Mouse (Mus musculus) small intestine, adult 2 months (tissue): ENCODE data around the gene Olfr153. TPM values are rescaled to one million over a fixed set of nuclear protein-coding genes. Genes with fewer than 3 reads are reported as not detected.
"Not testable (repeated sequence)": the region's sequence is repeated elsewhere in the genome, so short reads cannot be mapped to it uniquely, and the experiment has no call there.

ENCODE experiments used
- H3K27ac ChIP-seq: fragments of 200-500 bp; 2 replicates; pipeline ENCODE4 v1.5.1; 2012; ENCODE audit warnings: low read depth, low read length, control low read depth, inconsistent platforms; ENCODE audit not compliant: insufficient read depth
- H3K27me3 ChIP-seq: fragments of 200-500 bp; 2 replicates; pipeline ENCODE4 v1.6.1; 2012; ENCODE audit warnings: mild to moderate bottlenecking, moderate library complexity, low read length, inconsistent platforms; ENCODE audit not compliant: control insufficient read depth, insufficient read depth
- H3K36me3 ChIP-seq: fragments of 200-500 bp; 2 replicates; pipeline ENCODE4 v1.6.1; 2012; ENCODE audit warnings: mild to moderate bottlenecking, low read length, control low read depth, inconsistent platforms; ENCODE audit not compliant: control insufficient read depth, insufficient read depth
- H3K4me1 ChIP-seq: fragments of 200-500 bp; 2 replicates; pipeline ENCODE4 v1.6.1; 2012; ENCODE audit warnings: low read length, inconsistent platforms, mixed read lengths; ENCODE audit not compliant: control insufficient read depth, insufficient read depth, insufficient read length
- H3K4me3 ChIP-seq: fragments of 200-500 bp; 2 replicates; pipeline ENCODE4 v1.5.1; 2012; ENCODE audit warnings: low read depth, mild to moderate bottlenecking, control low read depth, inconsistent platforms, low read length, moderate library complexity
- CTCF ChIP-seq: fragments of 200-500 bp; IDR thresholded peaks from 2 replicates; pipeline ENCODE4 v1.5.1; 2012; ENCODE audit warnings: low read depth, mild to moderate bottlenecking, control low read depth, inconsistent platforms, low read length, moderate library complexity, mixed read lengths; ENCODE audit not compliant: insufficient replicate concordance, insufficient read length; ENCODE audit errors: extremely low read depth
- POLR2A ChIP-seq: fragments of 200-500 bp; IDR thresholded peaks from 2 replicates; pipeline ENCODE4 v1.6.1; 2012; ENCODE audit warnings: low read depth, mild to moderate bottlenecking, control low read depth, inconsistent platforms, low read length, moderate library complexity
- WGBS: fragments of 180-500 bp; shearing (Covaris S2); methylation state at CpG from one replicate; pipeline ENCODE4 v1.1.7; 2018; 5-methylcytosine and 5-hydroxymethylcytosine counted together
- polyA plus RNA-seq: library from polyadenylated mRNA; depleted of rRNA; stranded (reverse); fragments of >200 nt; gene quantifications from 2 replicates; pipeline ENCODE4 v1.2.3, GENCODE M21; 2012; rRNA removed

Olfr153 gene
- polyA plus RNA-seq = not detected in 2 replicates

- Histone ChIP-seq H3K4me3 (no peak within 1 kb of the TSS), H3K27ac (no peak within 1 kb of the TSS)
Observed at GRCm38 (mm10) chr2:87531496-87531895, at the start of gene Olfr153. Gene Olfr153 (plus strand): TSS chr2:87531796.

GRCm38 (mm10) chr2:87482276-87482675, 49.3 kb upstream of the Olfr153 start:
- Histone ChIP-seq H3K27ac (no peak overlapping the region), H3K4me3 (no peak overlapping the region), H3K27me3 (no peaks in the 10 kb centered on the region), H3K4me1 (no peaks in the 10 kb centered on the region), H3K36me3 (no peaks in the 10 kb centered on the region)
- 67% methylated on average over 2 of the region's 2 CpGs for WGBS
- TF ChIP-seq CTCF (no peak), POLR2A (no peak)

More at GRCm38 (mm10) chr2:87531496-87531895, at the start of gene Olfr153:
- no peaks in the 10 kb centered on the region for H3K4me1 ChIP-seq
- no peaks in the 10 kb centered on the region for H3K27me3 ChIP-seq
- H3K36me3 ChIP-seq = no peaks in the 10 kb centered on the region
- TF ChIP-seq POLR2A = no peak
- no peak for TF ChIP-seq CTCF

- 87% methylated on average over 4 of the region's 5 CpGs for WGBS
- H3K36me3 ChIP-seq, H3K27me3 ChIP-seq, H3K4me3 ChIP-seq, H3K4me1 ChIP-seq, H3K27ac ChIP-seq: not testable (repeated sequence)
Observed at GRCm38 (mm10) chr2:87496993-87497392, 34.6 kb upstream of the Olfr153 start, which contains the start of gene Pramel7. Gene Pramel7 (minus strand): TSS chr2:87497093.

GRCm38 (mm10) chr2:87506265-87506664, 25.3 kb upstream of the Olfr153 start, which contains the start of gene Pramel6:
Gene Pramel6 (plus strand): TSS chr2:87506565.
- Histone ChIP-seq H3K4me1 (no peaks in the 10 kb centered on the region), H3K27me3 (no peaks in the 10 kb centered on the region), H3K36me3 (no peaks in the 10 kb centered on the region), H3K27ac (no peak within 1 kb of the TSS), H3K4me3 (no peak within 1 kb of the TSS)
- no peak for TF ChIP-seq POLR2A
- 80% methylated on average over 6 of the region's 6 CpGs for WGBS

GRCm38 (mm10) chr2:87515046-87515445, 16.6 kb upstream of the Olfr153 start:
- Histone ChIP-seq H3K36me3 (no peaks in the 10 kb centered on the region), H3K4me1 (no peaks in the 10 kb centered on the region), H3K27ac (no peak overlapping the region), H3K4me3 (no peak overlapping the region), H3K27me3 (no peaks in the 10 kb centered on the region)
- WGBS = 85% methylated on average over 2 of the region's 2 CpGs
- TF ChIP-seq CTCF (no peak), POLR2A (no peak)

GRCm38 (mm10) chr2:87515457-87516060, 16.0 kb upstream of the Olfr153 start:
- no peaks in the 10 kb centered on the region for H3K36me3 ChIP-seq
- TF ChIP-seq CTCF (no peak), POLR2A (no peak)
- WGBS = 69% methylated on average over 8 of the region's 8 CpGs
- H3K27me3 ChIP-seq = no peaks in the 10 kb centered on the region
- H3K4me3 ChIP-seq = no peak overlapping the region
- H3K27ac ChIP-seq = no peak overlapping the region
- H3K4me1 ChIP-seq = no peaks in the 10 kb centered on the region

GRCm38 (mm10) chr2:87516581-87516980, 15.0 kb upstream of the Olfr153 start:
- Histone ChIP-seq H3K4me1 (no peaks in the 10 kb centered on the region), H3K27ac (no peak overlapping the region), H3K27me3 (no peaks in the 10 kb centered on the region), H3K4me3 (no peak overlapping the region), H3K36me3 (no peaks in the 10 kb centered on the region)
- no peak for TF ChIP-seq CTCF
- TF ChIP-seq POLR2A = no peak
- WGBS = 83% methylated on average over 3 of the region's 3 CpGs
